Mouse (Mus musculus): ENCODE measurements around the gene Ptprf.

DNA sequence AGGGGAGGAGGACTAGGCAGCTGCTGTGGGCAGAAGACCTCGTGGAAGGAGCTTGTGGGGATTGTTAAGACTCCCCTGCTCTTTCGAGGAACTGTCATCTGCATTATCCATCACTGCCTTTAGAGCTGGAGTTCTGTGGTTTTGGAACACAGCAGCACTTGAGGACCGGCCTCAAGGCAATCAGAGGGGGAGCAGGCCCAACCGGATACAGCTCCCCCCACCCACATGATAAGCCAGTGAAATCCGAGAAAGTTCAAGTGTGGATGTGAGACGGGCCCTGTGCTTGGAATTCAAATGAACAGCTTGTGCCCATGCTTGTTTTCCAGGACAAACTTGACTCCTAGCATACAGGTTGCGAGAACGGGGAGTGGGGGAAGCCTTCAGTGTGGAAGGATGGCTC is 24.1 kb upstream of the Ptprf start:
- no peak for TF ChIP-seq CTCF (IDR thresholded peaks at IDR 0.05; ENCODE audit: extremely low read depth, insufficient read depth, low read length)
- no peak for TF ChIP-seq POLR2A (IDR thresholded peaks at IDR 0.05; ENCODE audit: extremely low read depth, insufficient read depth, low read length)

All from cortical plate, adult 2 months (tissue).